ENCODE assay signal across 7 mouse cellular contexts in genomic region chr2:61711108-61712040, GRCm38 (mm10). TPM values are rescaled to one million over a fixed set of nuclear protein-coding genes. Genes with fewer than 3 reads are reported as not detected.
DNase-seq lines count a peak whose midpoint lies in the region; ATAC-seq lines count a peak whose summit lies in the region.

Psmd14 (plus strand) TSS chr2:61711694.

- H3K4me1 ChIP-seq in embryonic facial prominence, embryonic 10.5 days, result peaks cover 7% of the 10 kb centered on the region
- H3K4me1 ChIP-seq in limb, embryonic 10.5 days, result peaks cover 11% of the 10 kb centered on the region
- peaks cover 16% of the 10 kb centered on the region for H3K4me1 ChIP-seq in midbrain, embryonic 13.5 days (replicated peaks)

- H3K4me2 ChIP-seq in midbrain, embryonic 13.5 days (replicated peaks), result peak within 1 kb of the TSS; percentile 86

- no peaks in the 10 kb centered on the region for H3K9me3 ChIP-seq in embryonic facial prominence, embryonic 10.5 days
- no peaks in the 10 kb centered on the region for H3K9me3 ChIP-seq in limb, embryonic 10.5 days (replicated peaks)
- H3K9me3 ChIP-seq in midbrain, embryonic 13.5 days, result no peaks in the 10 kb centered on the region

- peak within 1 kb of the TSS; percentile 72 for H3K4me3 ChIP-seq in embryonic facial prominence, embryonic 10.5 days
- peak within 1 kb of the TSS; percentile 85 for H3K4me3 ChIP-seq in limb, embryonic 10.5 days
- peak within 1 kb of the TSS; percentile 88 for H3K4me3 ChIP-seq in midbrain, embryonic 13.5 days (replicated peaks)

- H3K36me3 ChIP-seq in embryonic facial prominence, embryonic 10.5 days (replicated peaks), result peaks cover 9% of the 10 kb centered on the region
- H3K36me3 ChIP-seq in limb, embryonic 10.5 days, result peaks cover 8% of the 10 kb centered on the region; the same call in 1 of the 2 replicates
- H3K36me3 ChIP-seq in midbrain, embryonic 13.5 days, result no peaks in the 10 kb centered on the region

- peak; percentile 77 for ATAC-seq in granulocyte monocyte progenitor cell, adult 5-6 weeks (replicated peaks; ENCODE audit: poor library complexity, severe bottlenecking)
- ATAC-seq in midbrain, embryonic 13.5 days, result peak; percentile 97

- DNase-seq in adrenal gland, postnatal 10 days, result peak; percentile 92
- peak; percentile 97 for DNase-seq in embryonic facial prominence, embryonic 10.5 days (ENCODE audit: low spot score)
- DNase-seq in kidney, adult 11 months, result peak; percentile 86
- DNase-seq in limb, embryonic 10.5 days (ENCODE audit: low spot score), result peak; percentile 96
- peak; percentile 81 for DNase-seq in spleen, adult 12 weeks (ENCODE audit: low spot score)

- H3K27ac ChIP-seq in embryonic facial prominence, embryonic 10.5 days (replicated peaks), result peak within 1 kb of the TSS; percentile 89
- H3K27ac ChIP-seq in limb, embryonic 10.5 days, result peak within 1 kb of the TSS; percentile 92
- peak within 1 kb of the TSS; percentile 90 for H3K27ac ChIP-seq in midbrain, embryonic 13.5 days

- 5% methylated on average over 52 of the region's 52 CpGs for WGBS in embryonic facial prominence, embryonic 10.5 days
- 5% methylated on average over 50 of the region's 52 CpGs for WGBS in limb, embryonic 10.5 days
- WGBS in midbrain, embryonic 13.5 days, result 6% methylated on average over 45 of the region's 52 CpGs

- no peaks in the 10 kb centered on the region for H3K27me3 ChIP-seq in embryonic facial prominence, embryonic 10.5 days (replicated peaks; ENCODE audit: low read depth, poor library complexity, severe bottlenecking)
- no peaks in the 10 kb centered on the region for H3K27me3 ChIP-seq in limb, embryonic 10.5 days (ENCODE audit: low read depth, poor library complexity, severe bottlenecking)
- no peaks in the 10 kb centered on the region for H3K27me3 ChIP-seq in midbrain, embryonic 13.5 days

- peak within 1 kb of the TSS; percentile 89 for H3K9ac ChIP-seq in midbrain, embryonic 13.5 days (replicated peaks)

RNA-seq across cellular contexts. Expression of gene Psmd14, which starts in this region (rescaled TPM):
- 10 to 100 TPM; 87.6 to 95.0 TPM for total RNA-seq in adrenal gland, postnatal 10 days (2021)
- polyA plus RNA-seq in embryonic facial prominence, embryonic 10.5 days (2016; fragmentation: Nextera tagmentation; extraction: Ambion mirVana), result 247 and 252 TPM in 2 replicates
- 149 and 152 TPM in 2 replicates for total RNA-seq in granulocyte monocyte progenitor cell, adult 5-6 weeks (2014; fragmentation: Nextera tagmentation)
- 214 TPM in 2 replicates for total RNA-seq in granulocyte monocyte progenitor cell, adult 5-6 weeks (2017)
- polyA plus RNA-seq in limb, embryonic 10.5 days (2016; fragmentation: Nextera tagmentation; extraction: Ambion mirVana), result 245 and 257 TPM in 2 replicates
- polyA plus RNA-seq in midbrain, embryonic 13.5 days (2015; fragmentation: Nextera tagmentation; extraction: Ambion mirVana), result 220 and 243 TPM in 2 replicates

Comparison
In these comparisons a context has a peak if more than half of its experiments do, and no peak if none do; other contexts are left out.
1. Peak in every context shown above with its lines: DNase-seq, ATAC-seq, H3K4me3 ChIP-seq and H3K27ac ChIP-seq.